Mouse (Mus musculus) skeletal muscle tissue, postnatal 0 days (tissue): Measurements from ENCODE around the gene Phf5a. TPM values are rescaled to one million over a fixed set of nuclear protein-coding genes. Genes with fewer than 3 reads are reported as not detected.

Experiments used
- polyA plus RNA-seq: library from polyadenylated mRNA; unstranded; fragments of >200 nt; fragmentation: Nextera tagmentation; extraction: Ambion mirVana; gene quantifications from 2 replicates; pipeline ENCODE4 v1.2.1, GENCODE M21; 2015

Phf5a gene
- polyA plus RNA-seq, result 48.6 and 54.7 TPM in 2 replicates

GRCm38 (mm10) chr15:81871604-81872261 lies at the start of gene Phf5a:
Phf5a (minus strand) TSS chr15:81871911.

GRCm38 (mm10) chr15:81872262-81873136 lies 788 bp upstream of the Phf5a start, which contains the start of gene Aco2:
Aco2 (plus strand) TSS chr15:81872309.

GRCm38 (mm10) chr15:81858517-81859329 lies 13.0 kb downstream of the Phf5a start, which contains the start of gene Tob2:
Tob2 (minus strand) TSS chr15:81858796.

Other genes with a start within 250 kb of the Phf5a start
- 5.8 and 7.2 TPM in 2 replicates for gene L3mbtl2, start 208.0 kb downstream of the Phf5a start, polyA plus RNA-seq
- gene Chadl, start 174.6 kb downstream of the Phf5a start, polyA plus RNA-seq, result 2.7 and 4.2 TPM in 2 replicates
- gene Zc3h7b, start 126.9 kb downstream of the Phf5a start, polyA plus RNA-seq, result 8.7 and 8.9 TPM in 2 replicates
- gene Rangap1, start 126.4 kb downstream of the Phf5a start, polyA plus RNA-seq, result 20.9 and 21.1 TPM in 2 replicates
- gene Tef, start 69.5 kb downstream of the Phf5a start, polyA plus RNA-seq, result 48.0 and 51.4 TPM in 2 replicates
- 31.6 and 35.5 TPM in 2 replicates for gene Tob2, start 13.1 kb downstream of the Phf5a start, polyA plus RNA-seq
- 541 and 569 TPM in 2 replicates for gene Aco2, start 398 bp upstream of the Phf5a start, polyA plus RNA-seq
- gene Polr3h, start 54.3 kb upstream of the Phf5a start, polyA plus RNA-seq, result 142 and 168 TPM in 2 replicates
- gene Csdc2, start 64.8 kb upstream of the Phf5a start, polyA plus RNA-seq, result 12.6 and 14.2 TPM in 2 replicates
- 18.1 and 25.8 TPM in 2 replicates for gene Pmm1, start 89.0 kb upstream of the Phf5a start, polyA plus RNA-seq
- not detected in 2 replicates for gene 1700029P11Rik, start 108.6 kb upstream of the Phf5a start, polyA plus RNA-seq
- 27.1 and 31.6 TPM in 2 replicates for gene Xrcc6, start 115.9 kb upstream of the Phf5a start, polyA plus RNA-seq
- gene Desi1, start 162.0 kb upstream of the Phf5a start, polyA plus RNA-seq, result 12.9 and 13.2 TPM in 2 replicates
- gene Snu13, start 175.7 kb upstream of the Phf5a start, polyA plus RNA-seq, result 101 and 109 TPM in 2 replicates
- not detected in 2 replicates for gene 4930407I10Rik, start 187.2 kb upstream of the Phf5a start, polyA plus RNA-seq
- not detected in 2 replicates for gene Mei1, start 198.1 kb upstream of the Phf5a start, polyA plus RNA-seq